Mouse (Mus musculus) kidney, postnatal 14 days (tissue): ENCODE measurements around the gene Eps8l3.

Experiments used
- DNase-seq: peaks from one replicate; pipeline ENCODE4 v3.0.0; 2022; ENCODE audit warnings: mixed read lengths

Eps8l3 gene

GRCm38 (mm10) chr3:107898691-107899090, 21.7 kb downstream of the Eps8l3 start:
- DNase-seq = peak; percentile 66

- peak; percentile 53 for DNase-seq
Observed at GRCm38 (mm10) chr3:107900955-107901673, 24.1 kb downstream of the Eps8l3 start.

GRCm38 (mm10) chr3:107905942-107906341, 28.9 kb downstream of the Eps8l3 start:
- DNase-seq = no peak

- no peak for DNase-seq
Observed at GRCm38 (mm10) chr3:107916674-107917073, 39.6 kb downstream of the Eps8l3 start.

GRCm38 (mm10) chr3:107917097-107917496, 40.1 kb downstream of the Eps8l3 start:
- no peak for DNase-seq

GRCm38 (mm10) chr3:107917783-107918408, 40.9 kb downstream of the Eps8l3 start:
- DNase-seq = peak; percentile 77

- no peak for DNase-seq
Observed at GRCm38 (mm10) chr3:107920348-107920747, 43.3 kb downstream of the Eps8l3 start.

GRCm38 (mm10) chr3:107925335-107925734, 48.3 kb downstream of the Eps8l3 start:
- DNase-seq = no peak

- DNase-seq = no peak
Observed at GRCm38 (mm10) chr3:107927841-107928240, 50.8 kb downstream of the Eps8l3 start.

GRCm38 (mm10) chr3:107928691-107929090, 51.7 kb downstream of the Eps8l3 start:
- no peak for DNase-seq

GRCm38 (mm10) chr3:107929243-107929642, 52.2 kb downstream of the Eps8l3 start:
- DNase-seq = no peak

GRCm38 (mm10) chr3:107929731-107930130, 52.7 kb downstream of the Eps8l3 start:
- DNase-seq = no peak

GRCm38 (mm10) chr3:107931134-107931533, 54.1 kb downstream of the Eps8l3 start:
- no peak for DNase-seq

- peak; percentile 99 for DNase-seq
Observed at GRCm38 (mm10) chr3:107931670-107932069, 54.6 kb downstream of the Eps8l3 start, which contains the start of gene Gstm7. Gstm7 (minus strand) TSS chr3:107931817.

GRCm38 (mm10) chr3:107932128-107932527, 55.1 kb downstream of the Eps8l3 start:
- DNase-seq = peak; percentile 44

- DNase-seq = no peak
Observed at GRCm38 (mm10) chr3:107935268-107935667, 58.2 kb downstream of the Eps8l3 start.

GRCm38 (mm10) chr3:107935888-107936287, 58.9 kb downstream of the Eps8l3 start:
- no peak for DNase-seq

- peak; percentile 75 for DNase-seq
Observed at GRCm38 (mm10) chr3:107939403-107939802, 62.4 kb downstream of the Eps8l3 start.

- DNase-seq = no peak
Observed at GRCm38 (mm10) chr3:107939830-107940229, 62.8 kb downstream of the Eps8l3 start.

- DNase-seq = no peak
Observed at GRCm38 (mm10) chr3:107940524-107940923, 63.5 kb downstream of the Eps8l3 start.

- DNase-seq = no peak
Observed at GRCm38 (mm10) chr3:107941261-107941660, 64.2 kb downstream of the Eps8l3 start.
